Mouse (Mus musculus) C2C12 (cell line): Measurements from ENCODE around the gene Peli2. TPM values are rescaled to one million over a fixed set of nuclear protein-coding genes. Genes with fewer than 3 reads are reported as not detected.

ENCODE experiments used
- H3K27me3 ChIP-seq: one replicate; pipeline ENCODE4 v1.6.1; 2011; ENCODE audit not compliant: control insufficient read depth, insufficient read depth, insufficient read length
- H3K36me3 ChIP-seq: one replicate; pipeline ENCODE4 v1.6.1; 2011; ENCODE audit not compliant: control insufficient read depth, insufficient read depth
- H3K4me3 ChIP-seq: one replicate; pipeline ENCODE4 v1.5.1; 2011; ENCODE audit warnings: mild to moderate bottlenecking, control low read depth; ENCODE audit not compliant: poor library complexity, insufficient read depth, severe bottlenecking
- H3K79me2 ChIP-seq: one replicate; pipeline ENCODE4 v1.6.1; 2011; ENCODE audit not compliant: control insufficient read depth, insufficient read depth
- H3K79me3 ChIP-seq: one replicate; pipeline ENCODE4 v1.6.1; 2011; ENCODE audit warnings: low read depth, control low read depth
- H3ac ChIP-seq: one replicate; pipeline ENCODE3; 2011; ENCODE audit warnings: low read depth; ENCODE audit not compliant: control insufficient read depth, insufficient read length
- CEBPB ChIP-seq: IDR thresholded peaks from one replicate; pipeline ENCODE4 v1.6.1; 2011; ENCODE audit warnings: low read depth, mild to moderate bottlenecking, control low read depth, moderate library complexity
- CTCF ChIP-seq: IDR thresholded peaks from one replicate; pipeline ENCODE4 v1.5.1; 2011; ENCODE audit not compliant: control insufficient read depth, insufficient read depth, insufficient read length
- FOSL1 ChIP-seq: IDR thresholded peaks from one replicate; pipeline ENCODE4 v1.8.0; 2011; ENCODE audit warnings: mild to moderate bottlenecking, low read length; ENCODE audit not compliant: poor library complexity, insufficient read depth, severe bottlenecking
- MAX ChIP-seq: IDR thresholded peaks from one replicate; pipeline ENCODE4 v1.6.1; 2011; ENCODE audit warnings: mild to moderate bottlenecking, control low read depth
- MYOD1 ChIP-seq: IDR thresholded peaks from one replicate; pipeline ENCODE4 v1.6.1; 2011; ENCODE audit warnings: low read depth; ENCODE audit not compliant: control insufficient read depth, insufficient read length
- MYOG ChIP-seq: IDR thresholded peaks from one replicate; pipeline ENCODE4 v1.6.1; 2011; ENCODE audit not compliant: control insufficient read depth, insufficient read length; ENCODE audit errors: extremely low read depth
- USF1 ChIP-seq: IDR thresholded peaks from one replicate; pipeline ENCODE4 v1.6.1; 2011; ENCODE audit warnings: low read depth, mild to moderate bottlenecking, control low read depth, moderate library complexity
- polyA plus RNA-seq: library from polyadenylated mRNA; unstranded; fragments of >200 nt; fragmentation: generic; extraction: Trizol; gene quantifications from one replicate; pipeline ENCODE4 v1.2.1, GENCODE M21; 2012; ENCODE audit warnings: missing spikeins

The Peli2 gene
- polyA plus RNA-seq, 1 experiment = 13.9 TPM

GRCm38 (mm10) chr14:48199506-48199905 lies 78.9 kb downstream of the Peli2 start:
- Histone ChIP-seq H3K36me3 (no peaks in the 10 kb centered on the region), H3K79me2 (no peaks in the 10 kb centered on the region), H3K27me3 (no peaks in the 10 kb centered on the region), H3K79me3 (no peaks in the 10 kb centered on the region), H3ac (no peak overlapping the region), H3K4me3 (no peak overlapping the region)
- no peak for TF ChIP-seq FOSL1

DNA sequence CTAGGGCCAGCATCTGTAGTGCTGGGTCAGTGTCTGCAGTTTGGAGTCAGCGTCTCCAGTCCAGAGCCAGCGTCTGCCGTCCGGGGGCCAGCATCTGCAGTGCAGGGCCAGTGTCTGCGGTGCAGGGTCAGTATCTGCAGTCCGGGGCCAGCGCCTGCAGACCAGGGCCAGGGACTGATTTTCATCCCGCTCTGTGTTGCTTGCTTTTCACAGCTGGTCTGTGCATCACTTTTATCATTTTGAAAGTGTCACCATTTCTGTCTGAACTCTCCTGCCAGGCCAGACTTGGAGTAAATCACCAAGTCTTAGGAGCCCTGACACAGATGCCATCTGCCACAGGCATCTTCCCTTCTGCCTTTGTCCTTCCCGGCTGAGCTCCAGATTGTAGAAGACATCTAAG lies 79.7 kb downstream of the Peli2 start:
- H3K79me2 ChIP-seq = no peaks in the 10 kb centered on the region
- H3K79me3 ChIP-seq = no peaks in the 10 kb centered on the region
- H3K4me3 ChIP-seq = no peak overlapping the region
- H3ac ChIP-seq = no peak overlapping the region
- TF ChIP-seq CTCF (peak; percentile 11), FOSL1 (no peak)
- H3K27me3 ChIP-seq = no peaks in the 10 kb centered on the region
- no peaks in the 10 kb centered on the region for H3K36me3 ChIP-seq

GRCm38 (mm10) chr14:48200788-48201187 lies 80.2 kb downstream of the Peli2 start:
- H3K4me3 ChIP-seq = no peak overlapping the region
- no peaks in the 10 kb centered on the region for H3K79me2 ChIP-seq
- H3ac ChIP-seq = no peak overlapping the region
- H3K27me3 ChIP-seq = no peaks in the 10 kb centered on the region
- H3K79me3 ChIP-seq = no peaks in the 10 kb centered on the region
- H3K36me3 ChIP-seq = no peaks in the 10 kb centered on the region
- TF ChIP-seq FOSL1 = no peak
- TF ChIP-seq USF1 = no peak
- no peak for TF ChIP-seq MYOD1
- no peak for TF ChIP-seq CEBPB
- no peak for TF ChIP-seq MYOG
- no peak for TF ChIP-seq MAX
- TF ChIP-seq CTCF = no peak

DNA sequence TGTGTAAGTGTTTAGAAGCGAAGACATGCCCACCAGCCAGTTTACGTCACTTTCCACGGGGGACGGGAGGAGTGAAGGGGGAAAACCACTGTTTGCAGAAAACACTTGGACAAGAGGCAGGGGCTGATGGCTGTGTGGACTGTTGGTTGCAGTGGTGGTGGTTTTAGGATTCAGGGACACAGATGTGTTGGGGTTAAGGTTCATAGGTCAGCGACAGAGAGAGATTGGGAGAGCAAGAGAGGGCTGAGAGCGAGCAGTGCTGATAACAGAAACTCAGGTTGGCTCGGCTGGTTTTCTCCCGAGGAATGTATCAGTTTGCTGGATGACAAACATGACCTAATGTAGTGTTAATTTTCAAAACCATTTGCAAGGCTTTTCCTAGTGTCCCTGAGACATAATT lies 80.8 kb downstream of the Peli2 start:
- H3ac ChIP-seq = no peak overlapping the region
- H3K79me3 ChIP-seq = no peaks in the 10 kb centered on the region
- H3K27me3 ChIP-seq = no peaks in the 10 kb centered on the region
- H3K36me3 ChIP-seq = no peaks in the 10 kb centered on the region
- H3K79me2 ChIP-seq = no peaks in the 10 kb centered on the region
- no peak overlapping the region for H3K4me3 ChIP-seq
- no peak for TF ChIP-seq MYOG

GRCm38 (mm10) chr14:48202096-48203036 lies 81.7 kb downstream of the Peli2 start:
- H3K4me3 ChIP-seq = no peak overlapping the region
- no peak for TF ChIP-seq CEBPB
- no peak for TF ChIP-seq USF1
- no peak for TF ChIP-seq FOSL1
- TF ChIP-seq MYOD1 = no peak
- TF ChIP-seq CTCF = no peak
- no peak for TF ChIP-seq MYOG
- TF ChIP-seq MAX = no peak
- H3K79me2 ChIP-seq = no peaks in the 10 kb centered on the region
- no peaks in the 10 kb centered on the region for H3K36me3 ChIP-seq
- no peaks in the 10 kb centered on the region for H3K79me3 ChIP-seq
- H3ac ChIP-seq = no peak overlapping the region
- no peaks in the 10 kb centered on the region for H3K27me3 ChIP-seq

GRCm38 (mm10) chr14:48205044-48205443 lies 84.4 kb downstream of the Peli2 start:
- Histone ChIP-seq H3K79me2 (no peaks in the 10 kb centered on the region), H3K27me3 (no peaks in the 10 kb centered on the region), H3K36me3 (no peaks in the 10 kb centered on the region), H3K4me3 (no peak overlapping the region), H3ac (no peak overlapping the region), H3K79me3 (no peaks in the 10 kb centered on the region)
- TF ChIP-seq MYOG = no peak
- TF ChIP-seq FOSL1 = no peak
- TF ChIP-seq CEBPB = no peak
- no peak for TF ChIP-seq MYOD1
- no peak for TF ChIP-seq CTCF
- no peak for TF ChIP-seq USF1
- no peak for TF ChIP-seq MAX
